Mouse (Mus musculus): Measurements from ENCODE around the gene Galnt4. TPM values are rescaled to one million over a fixed set of nuclear protein-coding genes. Genes with fewer than 3 reads are reported as not detected.

Gene Galnt4
- polyA plus RNA-seq (2012; ENCODE audit: insufficient read depth, insufficient read length, missing spikeins): 11.0 and 12.5 TPM in 2 replicates

- TF ChIP-seq POLR2A (IDR thresholded peaks at IDR 0.05; ENCODE audit: borderline replicate concordance, low read depth, low read length) (no peak), CTCF (IDR thresholded peaks at IDR 0.05; ENCODE audit: low read depth, low read length) (peak; percentile 31; the same call in 1 of the 2 replicates)
- peak within 1 kb of the TSS; percentile 99 for H3K4me3 ChIP-seq (ENCODE audit: insufficient read depth, low read length)
- H3K4me1 ChIP-seq (ENCODE audit: control insufficient read depth, insufficient read depth, low read length): peaks cover 6% of the 10 kb centered on the region; the same call in 1 of the 2 replicates
- peak within 1 kb of the TSS; percentile 64 for H3K27ac ChIP-seq (ENCODE audit: insufficient read depth, low read depth, low read length)
Observed at GRCm38 (mm10) chr10:99107964-99108363, at the start of gene Galnt4. TSS of gene Galnt4 (plus strand) at chr10:99108159.

- H3K27ac ChIP-seq (ENCODE audit: insufficient read depth, low read depth, low read length): no peak overlapping the region
- H3K4me1 ChIP-seq (ENCODE audit: control insufficient read depth, insufficient read depth, low read length): 0 out of 2 replicates have a peak, but pooled peaks cover 2% of the 10 kb centered on the region
- TF ChIP-seq CTCF (IDR thresholded peaks at IDR 0.05; ENCODE audit: low read depth, low read length) (no peak), POLR2A (IDR thresholded peaks at IDR 0.05; ENCODE audit: borderline replicate concordance, low read depth, low read length) (no peak)
Observed at GRCm38 (mm10) chr10:99060588-99060987, 47.4 kb upstream of the Galnt4 start.

GRCm38 (mm10) chr10:99061418-99061817, 46.5 kb upstream of the Galnt4 start:
- Histone ChIP-seq H3K4me3 (ENCODE audit: insufficient read depth, low read length) (no peak overlapping the region), H3K4me1 (ENCODE audit: control insufficient read depth, insufficient read depth, low read length) (0 out of 2 replicates have a peak, but pooled peaks cover 2% of the 10 kb centered on the region), H3K27ac (ENCODE audit: insufficient read depth, low read depth, low read length) (no peak overlapping the region)
- TF ChIP-seq CTCF (IDR thresholded peaks at IDR 0.05; ENCODE audit: low read depth, low read length) (no peak), POLR2A (IDR thresholded peaks at IDR 0.05; ENCODE audit: borderline replicate concordance, low read depth, low read length) (no peak)

More at GRCm38 (mm10) chr10:99060588-99060987, 47.4 kb upstream of the Galnt4 start:
- no peak overlapping the region for H3K4me3 ChIP-seq (ENCODE audit: insufficient read depth, low read length)

- H3K27ac ChIP-seq (ENCODE audit: insufficient read depth, low read depth, low read length): no peak overlapping the region
- 0 out of 2 replicates have a peak, but pooled peaks cover 2% of the 10 kb centered on the region for H3K4me1 ChIP-seq (ENCODE audit: control insufficient read depth, insufficient read depth, low read length)
- H3K4me3 ChIP-seq (ENCODE audit: insufficient read depth, low read length): no peak overlapping the region
- TF ChIP-seq POLR2A (IDR thresholded peaks at IDR 0.05; ENCODE audit: borderline replicate concordance, low read depth, low read length) (no peak), CTCF (IDR thresholded peaks at IDR 0.05; ENCODE audit: low read depth, low read length) (no peak)
Observed at GRCm38 (mm10) chr10:99062546-99062945, 45.4 kb upstream of the Galnt4 start.

GRCm38 (mm10) chr10:99076113-99076895, 31.7 kb upstream of the Galnt4 start:
- Histone ChIP-seq H3K4me1 (ENCODE audit: control insufficient read depth, insufficient read depth, low read length) (peaks cover 8% of the 10 kb centered on the region), H3K27ac (ENCODE audit: insufficient read depth, low read depth, low read length) (no peak overlapping the region), H3K4me3 (ENCODE audit: insufficient read depth, low read length) (no peak overlapping the region)
- TF ChIP-seq POLR2A (IDR thresholded peaks at IDR 0.05; ENCODE audit: borderline replicate concordance, low read depth, low read length) (no peak), CTCF (IDR thresholded peaks at IDR 0.05; ENCODE audit: low read depth, low read length) (no peak)

GRCm38 (mm10) chr10:99078621-99079020, 29.3 kb upstream of the Galnt4 start:
- Histone ChIP-seq H3K4me1 (ENCODE audit: control insufficient read depth, insufficient read depth, low read length) (peaks cover 24% of the 10 kb centered on the region), H3K4me3 (ENCODE audit: insufficient read depth, low read length) (no peak overlapping the region), H3K27ac (ENCODE audit: insufficient read depth, low read depth, low read length) (no peak overlapping the region)
- no peak for TF ChIP-seq POLR2A (IDR thresholded peaks at IDR 0.05; ENCODE audit: borderline replicate concordance, low read depth, low read length)
- TF ChIP-seq CTCF (IDR thresholded peaks at IDR 0.05; ENCODE audit: low read depth, low read length): no peak

GRCm38 (mm10) chr10:99081569-99081990, 26.4 kb upstream of the Galnt4 start:
- Histone ChIP-seq H3K4me3 (ENCODE audit: insufficient read depth, low read length) (no peak overlapping the region), H3K4me1 (ENCODE audit: control insufficient read depth, insufficient read depth, low read length) (peaks cover 27% of the 10 kb centered on the region), H3K27ac (ENCODE audit: insufficient read depth, low read depth, low read length) (peak overlapping the region; percentile 66)
- no peak for TF ChIP-seq POLR2A (IDR thresholded peaks at IDR 0.05; ENCODE audit: borderline replicate concordance, low read depth, low read length)
- TF ChIP-seq CTCF (IDR thresholded peaks at IDR 0.05; ENCODE audit: low read depth, low read length): no peak

- no peak for TF ChIP-seq POLR2A (IDR thresholded peaks at IDR 0.05; ENCODE audit: borderline replicate concordance, low read depth, low read length)
- no peak for TF ChIP-seq CTCF (IDR thresholded peaks at IDR 0.05; ENCODE audit: low read depth, low read length)
- no peak overlapping the region for H3K27ac ChIP-seq (ENCODE audit: insufficient read depth, low read depth, low read length)
- peaks cover 31% of the 10 kb centered on the region for H3K4me1 ChIP-seq (ENCODE audit: control insufficient read depth, insufficient read depth, low read length)
- no peak overlapping the region for H3K4me3 ChIP-seq (ENCODE audit: insufficient read depth, low read length)
Observed at GRCm38 (mm10) chr10:99083431-99084003, 24.4 kb upstream of the Galnt4 start.

GRCm38 (mm10) chr10:99084397-99085239, 23.3 kb upstream of the Galnt4 start:
- peak; percentile 88 for TF ChIP-seq CTCF (IDR thresholded peaks at IDR 0.05; ENCODE audit: low read depth, low read length)
- TF ChIP-seq POLR2A (IDR thresholded peaks at IDR 0.05; ENCODE audit: borderline replicate concordance, low read depth, low read length): no peak
- Histone ChIP-seq H3K4me1 (ENCODE audit: control insufficient read depth, insufficient read depth, low read length) (peaks cover 37% of the 10 kb centered on the region), H3K4me3 (ENCODE audit: insufficient read depth, low read length) (no peak overlapping the region), H3K27ac (ENCODE audit: insufficient read depth, low read depth, low read length) (no peak overlapping the region)
